Mouse (Mus musculus) gastrocnemius, adult 8-10 months (tissue): ENCODE results near the gene Tlx2. TPM values are rescaled to one million over a fixed set of nuclear protein-coding genes. Genes with fewer than 3 reads are reported as not detected.

Experiments
- DNase-seq, 2 experiments: peaks; one replicate each; pipeline ENCODE4 v3.0.0; 2022; ENCODE audit warnings: low spot score in 2 of 2
- total RNA-seq, 4 experiments: library from RNA; stranded (reverse); gene quantifications; 2 replicates each; pipeline ENCODE4 v1.2.4; 2022

Gene Tlx2
- total RNA-seq, 4 experiments from 2014 or later, result not detected

GRCm38 (mm10) chr6:83092416-83093127, 22.5 kb upstream of the Tlx2 start:
- no peak for DNase-seq

GRCm38 (mm10) chr6:83087926-83088260, 17.8 kb upstream of the Tlx2 start:
- DNase-seq, result no peak

- peak in 1 of 2 experiments; percentile 51 for DNase-seq
Measured at GRCm38 (mm10) chr6:83087205-83087925, 17.3 kb upstream of the Tlx2 start.

- DNase-seq, result no peak
Measured at GRCm38 (mm10) chr6:83086121-83087035, 16.3 kb upstream of the Tlx2 start, which contains the start of gene Lbx2. TSS of gene Lbx2 (plus strand) at chr6:83086367.

GRCm38 (mm10) chr6:83084477-83084876, 14.4 kb upstream of the Tlx2 start:
- no peak for DNase-seq

GRCm38 (mm10) chr6:83083497-83083896, 13.4 kb upstream of the Tlx2 start:
- DNase-seq, result no peak

GRCm38 (mm10) chr6:83080210-83080609, 10.1 kb upstream of the Tlx2 start:
- DNase-seq, result no peak

GRCm38 (mm10) chr6:83078324-83078858, 8.3 kb upstream of the Tlx2 start:
- peak; percentile 99 to 100 for DNase-seq

- DNase-seq, result no peak
Measured at GRCm38 (mm10) chr6:83077630-83078323, 7.7 kb upstream of the Tlx2 start, which contains the start of gene Pcgf1. TSS of gene Pcgf1 (plus strand) at chr6:83077869.

GRCm38 (mm10) chr6:83074979-83075378, 4.9 kb upstream of the Tlx2 start:
- DNase-seq, result no peak

- DNase-seq, result no peak
Measured at GRCm38 (mm10) chr6:83071220-83071619, 1.1 kb upstream of the Tlx2 start.

GRCm38 (mm10) chr6:83070311-83071219, 472 bp upstream of the Tlx2 start:
- no peak for DNase-seq

- no peak for DNase-seq
Measured at GRCm38 (mm10) chr6:83069488-83070246, 426 bp downstream of the Tlx2 start.

- no peak for DNase-seq
Measured at GRCm38 (mm10) chr6:83068706-83069487, 1.2 kb downstream of the Tlx2 start.

GRCm38 (mm10) chr6:83068221-83068620, 1.9 kb downstream of the Tlx2 start:
- DNase-seq, result no peak

GRCm38 (mm10) chr6:83066441-83066840, 3.7 kb downstream of the Tlx2 start:
- no peak for DNase-seq

GRCm38 (mm10) chr6:83065995-83066394, 4.1 kb downstream of the Tlx2 start:
- DNase-seq, result no peak

- DNase-seq, result no peak
Measured at GRCm38 (mm10) chr6:83058725-83059124, 11.4 kb downstream of the Tlx2 start.
